Mouse (Mus musculus): ENCODE measurements at regions not wholly inside any gene's neighbourhood (a gene's known extent, or its start where the extent isn't known, plus 50 kb on each side); places are given as distances from the start of the nearest gene placed in this dataset.

- DNase-seq (ENCODE audit: low read depth), result peak; percentile 69
- TF ChIP-seq CTCF (IDR thresholded peaks at IDR 0.05; ENCODE audit: borderline replicate concordance, extremely low read depth, insufficient read depth, insufficient read length) (no peak), POLR2A (IDR thresholded peaks at IDR 0.05; ENCODE audit: borderline replicate concordance, extremely low read depth, insufficient read depth, insufficient read length, poor library complexity, severe bottlenecking) (no peak)
These were observed 868.7 kb downstream of the Tmem182 start for GRCm38 (mm10) chr1:41674086-41674485.

GRCm38 (mm10) chr1:41675345-41675744 lies 869.9 kb downstream of the Tmem182 start:
- DNase-seq (ENCODE audit: low read depth), result peak; percentile 47

GRCm38 (mm10) chr1:41705692-41706091 lies 900.3 kb downstream of the Tmem182 start:
- DNase-seq (ENCODE audit: low read depth), result no peak
- TF ChIP-seq POLR2A (IDR thresholded peaks at IDR 0.05; ENCODE audit: borderline replicate concordance, extremely low read depth, insufficient read depth, insufficient read length, poor library complexity, severe bottlenecking) (no peak), CTCF (IDR thresholded peaks at IDR 0.05; ENCODE audit: borderline replicate concordance, extremely low read depth, insufficient read depth, insufficient read length) (no peak)

More at GRCm38 (mm10) chr1:41675345-41675744, 869.9 kb downstream of the Tmem182 start:
- TF ChIP-seq CTCF (IDR thresholded peaks at IDR 0.05; ENCODE audit: borderline replicate concordance, extremely low read depth, insufficient read depth, insufficient read length) (no peak), POLR2A (IDR thresholded peaks at IDR 0.05; ENCODE audit: borderline replicate concordance, extremely low read depth, insufficient read depth, insufficient read length, poor library complexity, severe bottlenecking) (no peak)

GRCm38 (mm10) chr1:41742644-41743331 lies 937.4 kb downstream of the Tmem182 start:
- peak; percentile 94 for DNase-seq (ENCODE audit: low read depth)
- no peak for TF ChIP-seq POLR2A (IDR thresholded peaks at IDR 0.05; ENCODE audit: borderline replicate concordance, extremely low read depth, insufficient read depth, insufficient read length, poor library complexity, severe bottlenecking)
- TF ChIP-seq CTCF (IDR thresholded peaks at IDR 0.05; ENCODE audit: borderline replicate concordance, extremely low read depth, insufficient read depth, insufficient read length), result no peak

- DNase-seq (ENCODE audit: low read depth), result peak; percentile 87
- no peak for TF ChIP-seq POLR2A (IDR thresholded peaks at IDR 0.05; ENCODE audit: borderline replicate concordance, extremely low read depth, insufficient read depth, insufficient read length, poor library complexity, severe bottlenecking)
- TF ChIP-seq CTCF (IDR thresholded peaks at IDR 0.05; ENCODE audit: borderline replicate concordance, extremely low read depth, insufficient read depth, insufficient read length), result no peak
These were observed 937.9 kb downstream of the Tmem182 start for GRCm38 (mm10) chr1:41743332-41743710.

GRCm38 (mm10) chr1:41744531-41744930 lies 939.1 kb downstream of the Tmem182 start:
- DNase-seq (ENCODE audit: low read depth), result peak; percentile 53
- TF ChIP-seq POLR2A (IDR thresholded peaks at IDR 0.05; ENCODE audit: borderline replicate concordance, extremely low read depth, insufficient read depth, insufficient read length, poor library complexity, severe bottlenecking) (no peak), CTCF (IDR thresholded peaks at IDR 0.05; ENCODE audit: borderline replicate concordance, extremely low read depth, insufficient read depth, insufficient read length) (no peak)

GRCm38 (mm10) chr1:41759366-41759765 lies 936.2 kb upstream of the Pou3f3 start:
- DNase-seq (ENCODE audit: low read depth), result no peak

More at GRCm38 (mm10) chr1:41759366-41759765, 936.2 kb upstream of the Pou3f3 start:
- no peak for TF ChIP-seq POLR2A (IDR thresholded peaks at IDR 0.05; ENCODE audit: borderline replicate concordance, extremely low read depth, insufficient read depth, insufficient read length, poor library complexity, severe bottlenecking)
- no peak for TF ChIP-seq CTCF (IDR thresholded peaks at IDR 0.05; ENCODE audit: borderline replicate concordance, extremely low read depth, insufficient read depth, insufficient read length)

All from brain, embryonic 14.5 days (tissue).